Mouse (Mus musculus) spleen, postnatal 10 days (tissue): Measurements from ENCODE around the gene Fam117a.

Experiments
- DNase-seq, 2 experiments: peaks; one replicate each; pipeline ENCODE4 v3.0.0; 2021 to 2022; ENCODE audit warnings: low spot score in 2 of 2

The Fam117a gene

GRCm38 (mm10) chr11:95420880-95421435, 84.1 kb downstream of the Fam117a start:
- DNase-seq, result no peak

DNA sequence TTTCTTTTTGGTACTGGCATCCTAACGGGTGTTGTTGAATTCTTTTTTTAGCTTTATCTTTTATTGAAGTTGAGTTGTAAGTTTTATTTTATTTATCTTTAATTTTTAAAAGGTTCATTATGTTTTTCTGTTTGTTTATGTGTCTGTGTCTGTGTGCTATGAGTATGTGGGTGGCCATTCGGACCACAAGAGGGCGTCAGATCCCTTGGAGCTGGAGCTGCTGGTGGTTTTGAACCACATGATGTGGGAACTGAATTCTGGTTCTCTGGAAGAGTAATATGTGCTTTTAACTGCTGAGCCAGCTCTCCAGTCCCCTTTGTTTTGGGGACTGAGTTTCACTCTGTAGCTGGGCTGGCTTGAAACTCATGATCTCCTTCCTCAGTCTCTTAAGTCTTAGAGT, 86.7 kb downstream of the Fam117a start:
- peak in 1 of 2 experiments; percentile 28 for DNase-seq

GRCm38 (mm10) chr11:95431344-95431743, 94.5 kb downstream of the Fam117a start:
- DNase-seq, result no peak
